Mouse (Mus musculus) liver, postnatal 0 days (tissue): ENCODE data around the gene Tns2. TPM values are rescaled to one million over a fixed set of nuclear protein-coding genes. Genes with fewer than 3 reads are reported as not detected.

Experiments used
- ATAC-seq: fragments of 200-750 bp; cut with Nextera tagmentation; 2 replicates; pipeline ENCODE4 v1.8.0; 2017; ENCODE audit warnings: mild to moderate bottlenecking, moderate library complexity
- DNase-seq: peaks from one replicate; pipeline ENCODE4 v3.0.0-alpha.2; 2016
- H3K27ac ChIP-seq: fragments of 300-500 bp; sonication (generic); 2 replicates; pipeline ENCODE4 v1.5.1; 2014; ENCODE audit warnings: antibody characterized with exemption, moderate library complexity, mild to moderate bottlenecking, low read depth
- H3K27me3 ChIP-seq: fragments of 300-500 bp; sonication (generic); 2 replicates; pipeline ENCODE4 v1.6.1; 2014; ENCODE audit warnings: low read length, control low read depth, mixed read lengths; ENCODE audit not compliant: insufficient read depth
- H3K36me3 ChIP-seq: fragments of 300-500 bp; sonication (generic); replicated peaks from 2 replicates; pipeline ENCODE4 v1.6.1; 2014; ENCODE audit warnings: mild to moderate bottlenecking, control low read depth, low read length, moderate library complexity, mixed read lengths; ENCODE audit not compliant: insufficient read depth
- H3K4me1 ChIP-seq: fragments of 300-500 bp; sonication (generic); 2 replicates; pipeline ENCODE4 v1.6.1; 2014; ENCODE audit warnings: antibody characterized with exemption, mild to moderate bottlenecking, control low read depth; ENCODE audit not compliant: insufficient read depth
- H3K4me2 ChIP-seq: fragments of 300-500 bp; sonication (generic); 2 replicates; pipeline ENCODE4 v1.6.1; 2014; ENCODE audit warnings: low read depth, mild to moderate bottlenecking, low read length, moderate library complexity, mixed read lengths
- H3K4me3 ChIP-seq: fragments of 300-500 bp; sonication (generic); 2 replicates; pipeline ENCODE4 v1.5.1; 2014; ENCODE audit warnings: low read depth, low read length
- H3K9ac ChIP-seq: fragments of 300-500 bp; sonication (generic); replicated peaks from 2 replicates; pipeline ENCODE4 v1.6.1; 2014; ENCODE audit warnings: mild to moderate bottlenecking, moderate library complexity
- H3K9me3 ChIP-seq: fragments of 300-500 bp; sonication (generic); 2 replicates; pipeline ENCODE4 v1.6.1; 2016; ENCODE audit warnings: mild to moderate bottlenecking, control low read depth, low read length, mixed read lengths
- CTCF ChIP-seq: sonication (generic); IDR thresholded peaks from 2 replicates; pipeline ENCODE4 v1.5.1; 2016; ENCODE audit warnings: antibody characterized with exemption, low read depth
- EP300 ChIP-seq: IDR thresholded peaks from 2 replicates; pipeline ENCODE4 v1.6.1; 2016; ENCODE audit warnings: antibody characterized with exemption, low read depth, mild to moderate bottlenecking
- WGBS: fragments of 180-500 bp; shearing (Covaris S2); extraction: QIAGEN DNeasy Blood & Tissue Kit; methylation state at CpG from one replicate; pipeline ENCODE4 v1.1.7; 2014; ENCODE audit not compliant: insufficient replicate concordance; 5-methylcytosine and 5-hydroxymethylcytosine counted together
- polyA plus RNA-seq: library from polyadenylated mRNA; unstranded; fragments of >200 nt; fragmentation: Nextera tagmentation; extraction: Ambion mirVana; gene quantifications from 2 replicates; pipeline ENCODE4 v1.2.1, GENCODE M21; 2015

Gene Tns2
- polyA plus RNA-seq, 1 experiment from 2014 or later, result 9.2 TPM

GRCm38 (mm10) chr15:102133314-102133713 is 33.1 kb downstream of the Tns2 start:
- Histone ChIP-seq H3K9ac (no peak overlapping the region), H3K27me3 (no peaks in the 10 kb centered on the region), H3K9me3 (no peaks in the 10 kb centered on the region), H3K4me1 (peaks cover 14% of the 10 kb centered on the region), H3K4me2 (no peak overlapping the region), H3K36me3 (peaks cover 36% of the 10 kb centered on the region), H3K27ac (no peak overlapping the region), H3K4me3 (no peak overlapping the region)
- no peak for DNase-seq
- ATAC-seq, result no peak
- 89% methylated on average over 9 of the region's 9 CpGs for WGBS
- TF ChIP-seq EP300, result no peak
- no peak for TF ChIP-seq CTCF

GRCm38 (mm10) chr15:102134709-102135108 is 34.5 kb downstream of the Tns2 start:
- no peak for DNase-seq
- peak overlapping the region; percentile 75; the same call in 1 of the 2 replicates for H3K27ac ChIP-seq
- peak overlapping the region; percentile 98; the same call in 1 of the 2 replicates for H3K4me2 ChIP-seq
- H3K27me3 ChIP-seq, result no peaks in the 10 kb centered on the region
- H3K9me3 ChIP-seq, result no peaks in the 10 kb centered on the region
- H3K4me1 ChIP-seq, result peaks cover 14% of the 10 kb centered on the region
- H3K36me3 ChIP-seq, result peaks cover 27% of the 10 kb centered on the region
- 83% methylated on average over 2 of the region's 2 CpGs for WGBS
- peak overlapping the region; percentile 92; the same call in 1 of the 2 replicates for H3K4me3 ChIP-seq
- H3K9ac ChIP-seq, result no peak overlapping the region
- TF ChIP-seq EP300 (no peak), CTCF (no peak)
- ATAC-seq, result no peak

GRCm38 (mm10) chr15:102135522-102136128 is 35.4 kb downstream of the Tns2 start:
- H3K4me2 ChIP-seq, result peak overlapping the region; percentile 98
- no peaks in the 10 kb centered on the region for H3K9me3 ChIP-seq
- ATAC-seq (peak; percentile 53), DNase-seq (no peak)
- H3K4me3 ChIP-seq, result peak overlapping the region; percentile 92
- 4% methylated on average over 34 of the region's 35 CpGs for WGBS
- peak overlapping the region; percentile 75 for H3K27ac ChIP-seq
- peak overlapping the region; percentile 87 for H3K9ac ChIP-seq
- H3K4me1 ChIP-seq, result peaks cover 14% of the 10 kb centered on the region
- TF ChIP-seq EP300 (no peak), CTCF (no peak)
- H3K27me3 ChIP-seq, result no peaks in the 10 kb centered on the region
- peaks cover 18% of the 10 kb centered on the region for H3K36me3 ChIP-seq

GRCm38 (mm10) chr15:102136129-102136758 is 36.0 kb downstream of the Tns2 start, which contains the start of gene Spryd3:
Spryd3 (minus strand) TSS chr15:102136234.
- H3K4me2 ChIP-seq, result peak within 1 kb of the TSS; percentile 98
- H3K4me3 ChIP-seq, result peak within 1 kb of the TSS; percentile 92
- H3K27me3 ChIP-seq, result no peaks in the 10 kb centered on the region
- no peak for TF ChIP-seq CTCF
- TF ChIP-seq EP300, result no peak
- H3K36me3 ChIP-seq, result peaks cover 18% of the 10 kb centered on the region
- H3K27ac ChIP-seq, result peak within 1 kb of the TSS; percentile 75
- peak within 1 kb of the TSS; percentile 87 for H3K9ac ChIP-seq
- 1% methylated on average over 48 of the region's 50 CpGs for WGBS
- H3K4me1 ChIP-seq, result peaks cover 14% of the 10 kb centered on the region
- DNase-seq (peak; percentile 98), ATAC-seq (peak; percentile 100)
- H3K9me3 ChIP-seq, result no peaks in the 10 kb centered on the region

- no peak for ATAC-seq
- 84% methylated on average over 5 of the region's 5 CpGs for WGBS
Measured at GRCm38 (mm10) chr15:102141120-102141519, 40.9 kb downstream of the Tns2 start.

More at GRCm38 (mm10) chr15:102141120-102141519, 40.9 kb downstream of the Tns2 start:
- Histone ChIP-seq H3K4me1 (peaks cover 5% of the 10 kb centered on the region), H3K4me3 (no peak overlapping the region), H3K9me3 (no peaks in the 10 kb centered on the region), H3K27me3 (peaks cover 29% of the 10 kb centered on the region; the same call in 1 of the 2 replicates), H3K9ac (no peak overlapping the region), H3K36me3 (no peaks in the 10 kb centered on the region), H3K27ac (no peak overlapping the region), H3K4me2 (no peak overlapping the region)
- no peak for DNase-seq
- TF ChIP-seq EP300, result no peak
- TF ChIP-seq CTCF, result no peak
